Mouse (Mus musculus): Measurements from ENCODE around the gene Tmem252. TPM values are rescaled to one million over a fixed set of nuclear protein-coding genes. Genes with fewer than 3 reads are reported as not detected.
"Not testable (repeated sequence)": the region's sequence is repeated elsewhere in the genome, so short reads cannot be mapped to it uniquely, and the experiment has no call there.

Tmem252 gene
- polyA plus RNA-seq, 1 experiment = not detected

DNA sequence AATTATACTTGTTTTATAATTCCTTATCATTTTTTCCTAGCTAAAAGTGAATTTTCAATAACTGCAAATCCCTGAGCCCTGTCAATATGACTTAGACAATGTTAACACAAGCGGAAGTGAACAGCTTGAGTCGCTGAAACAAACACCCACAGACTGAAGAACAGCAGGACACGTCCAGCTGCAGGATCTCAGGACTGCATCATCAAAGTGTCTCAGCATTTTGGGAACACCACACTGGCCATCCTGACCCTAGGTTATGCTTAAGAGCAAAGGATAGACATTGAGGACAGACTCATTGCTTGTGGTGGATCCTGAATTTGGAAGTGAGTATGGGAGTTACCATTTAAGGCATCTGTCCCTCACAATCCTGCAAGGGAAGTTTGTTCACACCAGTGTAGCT is 25.4 kb downstream of the Tmem252 start:
- no peak overlapping the region for H3K27ac ChIP-seq (ENCODE audit: insufficient read depth, low read length)
- no peak overlapping the region for H3K4me3 ChIP-seq (ENCODE audit: insufficient read depth, low read length)
- H3K4me1 ChIP-seq (ENCODE audit: control insufficient read depth, insufficient read depth, low read length) = no peaks in the 10 kb centered on the region
- TF ChIP-seq POLR2A (IDR thresholded peaks at IDR 0.05; ENCODE audit: low read depth, low read length) = no peak
- TF ChIP-seq CTCF (IDR thresholded peaks at IDR 0.05; ENCODE audit: borderline replicate concordance, insufficient read depth, low read length) = no peak

DNA sequence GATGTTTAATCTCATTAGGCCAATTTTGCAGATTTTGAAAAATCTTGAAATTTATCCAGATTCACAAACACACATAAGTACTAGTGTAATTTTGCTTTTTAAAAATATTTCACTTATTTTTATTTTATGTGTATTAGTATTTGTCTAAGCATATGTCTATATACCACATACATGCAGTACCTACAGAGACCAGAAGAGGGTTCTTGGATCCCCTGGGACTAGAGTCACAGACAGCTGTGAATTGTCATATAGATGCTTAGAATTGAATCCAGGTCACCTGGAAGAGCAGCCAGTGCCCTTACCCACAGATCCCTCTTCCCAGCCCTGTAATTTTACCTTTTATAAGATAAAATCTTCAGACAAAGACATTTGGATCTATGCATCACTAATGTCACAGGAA is 26.1 kb downstream of the Tmem252 start:
- TF ChIP-seq POLR2A (IDR thresholded peaks at IDR 0.05; ENCODE audit: low read depth, low read length) (no peak), CTCF (IDR thresholded peaks at IDR 0.05; ENCODE audit: borderline replicate concordance, insufficient read depth, low read length) (no peak)
- Histone ChIP-seq H3K4me1 (ENCODE audit: control insufficient read depth, insufficient read depth, low read length) (no peaks in the 10 kb centered on the region), H3K27ac (ENCODE audit: insufficient read depth, low read length) (no peak overlapping the region), H3K4me3 (ENCODE audit: insufficient read depth, low read length) (no peak overlapping the region)

DNA sequence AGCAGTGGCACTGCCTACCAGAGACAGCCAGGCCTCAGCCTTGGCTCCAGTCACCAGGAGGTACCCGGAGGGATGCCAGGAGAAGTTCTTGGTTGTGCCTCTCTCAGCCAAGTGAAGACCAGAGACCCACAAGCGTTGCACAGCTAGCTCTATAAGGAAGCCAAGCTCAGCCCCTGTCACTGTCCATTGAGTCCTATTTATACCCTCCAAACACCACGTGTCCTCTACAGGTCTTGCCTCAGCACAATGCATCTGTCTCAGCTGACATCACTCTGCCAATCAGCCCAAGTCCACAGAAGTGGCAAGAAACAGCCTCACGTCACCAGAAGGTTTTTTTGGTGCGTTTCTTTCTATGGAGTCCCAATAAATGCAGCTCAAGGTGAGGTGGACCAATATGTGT is 26.9 kb downstream of the Tmem252 start:
- Histone ChIP-seq H3K4me3 (ENCODE audit: insufficient read depth, low read length) (no peak overlapping the region), H3K27ac (ENCODE audit: insufficient read depth, low read length) (no peak overlapping the region), H3K4me1 (ENCODE audit: control insufficient read depth, insufficient read depth, low read length) (no peaks in the 10 kb centered on the region)
- TF ChIP-seq POLR2A (IDR thresholded peaks at IDR 0.05; ENCODE audit: low read depth, low read length) = no peak
- no peak for TF ChIP-seq CTCF (IDR thresholded peaks at IDR 0.05; ENCODE audit: borderline replicate concordance, insufficient read depth, low read length)

DNA sequence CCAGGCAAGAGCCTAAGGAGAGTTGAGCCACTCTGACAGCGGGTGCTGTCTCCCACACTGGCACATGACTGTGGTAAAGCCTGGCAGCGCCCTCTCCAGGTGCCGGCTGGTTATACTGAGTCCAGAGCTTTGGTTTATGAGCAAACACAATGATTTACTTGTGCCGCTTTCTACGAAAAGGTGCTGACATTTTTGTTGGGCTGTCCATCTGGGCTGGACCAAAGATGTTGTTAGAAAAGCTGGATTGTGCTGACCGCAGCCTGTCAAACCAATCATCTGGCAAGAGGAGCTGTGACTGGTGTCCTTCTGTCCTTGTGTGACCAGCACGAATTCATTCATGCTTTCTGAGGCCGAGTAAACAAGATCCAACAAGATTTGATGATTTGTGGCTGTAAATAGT is 27.9 kb downstream of the Tmem252 start:
- TF ChIP-seq CTCF (IDR thresholded peaks at IDR 0.05; ENCODE audit: borderline replicate concordance, insufficient read depth, low read length) = no peak
- TF ChIP-seq POLR2A (IDR thresholded peaks at IDR 0.05; ENCODE audit: low read depth, low read length) = no peak
- Histone ChIP-seq H3K4me3 (ENCODE audit: insufficient read depth, low read length) (no peak overlapping the region), H3K27ac (ENCODE audit: insufficient read depth, low read length) (no peak overlapping the region), H3K4me1 (ENCODE audit: control insufficient read depth, insufficient read depth, low read length) (no peaks in the 10 kb centered on the region)

DNA sequence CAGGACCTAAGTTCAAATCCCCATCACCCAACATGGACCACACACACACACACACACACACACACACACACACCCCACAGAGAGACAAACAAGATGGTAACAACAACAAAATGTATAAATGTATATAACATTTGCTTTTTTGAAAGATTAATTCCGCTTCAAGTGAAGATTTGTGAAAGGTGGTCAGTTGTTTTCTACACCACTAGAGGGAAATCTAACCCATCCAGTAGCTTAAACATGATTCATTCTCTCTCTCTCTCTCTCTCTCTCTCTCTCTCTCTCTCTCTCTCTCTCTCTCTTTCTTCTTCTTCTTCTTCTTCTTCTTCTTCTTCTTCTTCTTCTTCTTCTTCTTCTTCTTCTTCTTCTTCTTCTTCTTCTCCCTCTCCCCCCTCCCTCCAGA is 29.4 kb downstream of the Tmem252 start:
- H3K4me1 ChIP-seq (ENCODE audit: control insufficient read depth, insufficient read depth, low read length); H3K27ac ChIP-seq (ENCODE audit: insufficient read depth, low read length); H3K4me3 ChIP-seq (ENCODE audit: insufficient read depth, low read length): not testable (repeated sequence)

DNA sequence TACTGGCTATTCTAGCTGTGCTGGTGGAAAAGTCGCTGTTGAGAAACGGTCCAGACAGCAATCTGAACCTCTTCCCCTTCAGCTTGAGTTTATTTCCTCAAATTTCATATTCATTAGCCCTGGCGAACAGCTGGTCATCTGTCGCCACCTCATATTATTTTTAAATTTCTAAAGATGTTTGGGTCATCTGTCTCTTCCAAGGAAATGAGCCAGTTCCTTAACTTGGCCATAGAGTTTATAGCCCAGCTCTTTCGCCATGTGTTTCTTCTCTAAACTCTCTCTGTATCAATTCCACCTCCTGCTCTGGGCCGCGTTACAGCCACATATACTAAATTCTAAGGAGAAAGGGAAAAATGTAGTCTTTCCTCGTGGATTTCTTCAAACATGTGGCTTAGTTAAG is 29.9 kb downstream of the Tmem252 start:
- no peak overlapping the region for H3K4me3 ChIP-seq (ENCODE audit: insufficient read depth, low read length)
- no peak for TF ChIP-seq POLR2A (IDR thresholded peaks at IDR 0.05; ENCODE audit: low read depth, low read length)
- TF ChIP-seq CTCF (IDR thresholded peaks at IDR 0.05; ENCODE audit: borderline replicate concordance, insufficient read depth, low read length) = no peak
- H3K27ac ChIP-seq (ENCODE audit: insufficient read depth, low read length) = no peak overlapping the region
- H3K4me1 ChIP-seq (ENCODE audit: control insufficient read depth, insufficient read depth, low read length) = peaks cover 11% of the 10 kb centered on the region

DNA sequence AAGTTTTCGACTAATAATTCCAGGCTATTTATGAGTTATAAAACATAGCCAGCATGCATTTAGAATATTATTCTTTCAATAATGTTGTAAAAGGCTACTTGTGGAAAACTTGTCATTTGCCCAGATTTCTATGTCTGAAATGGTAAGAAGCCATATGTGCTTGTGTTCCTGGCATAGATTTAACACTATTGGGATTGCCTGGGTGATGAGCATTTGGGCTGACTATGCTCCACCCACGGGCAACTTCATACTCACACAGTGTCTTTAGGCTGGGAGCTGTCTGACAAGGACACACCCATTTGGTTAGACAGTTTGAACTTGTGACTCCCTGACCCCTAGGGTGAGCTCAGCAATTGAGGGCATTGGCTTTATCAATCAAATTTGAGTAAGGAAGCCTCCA is 30.5 kb downstream of the Tmem252 start:
- Histone ChIP-seq H3K4me1 (ENCODE audit: control insufficient read depth, insufficient read depth, low read length) (peaks cover 11% of the 10 kb centered on the region), H3K4me3 (ENCODE audit: insufficient read depth, low read length) (no peak overlapping the region), H3K27ac (ENCODE audit: insufficient read depth, low read length) (no peak overlapping the region)
- TF ChIP-seq CTCF (IDR thresholded peaks at IDR 0.05; ENCODE audit: borderline replicate concordance, insufficient read depth, low read length) = no peak
- no peak for TF ChIP-seq POLR2A (IDR thresholded peaks at IDR 0.05; ENCODE audit: low read depth, low read length)

DNA sequence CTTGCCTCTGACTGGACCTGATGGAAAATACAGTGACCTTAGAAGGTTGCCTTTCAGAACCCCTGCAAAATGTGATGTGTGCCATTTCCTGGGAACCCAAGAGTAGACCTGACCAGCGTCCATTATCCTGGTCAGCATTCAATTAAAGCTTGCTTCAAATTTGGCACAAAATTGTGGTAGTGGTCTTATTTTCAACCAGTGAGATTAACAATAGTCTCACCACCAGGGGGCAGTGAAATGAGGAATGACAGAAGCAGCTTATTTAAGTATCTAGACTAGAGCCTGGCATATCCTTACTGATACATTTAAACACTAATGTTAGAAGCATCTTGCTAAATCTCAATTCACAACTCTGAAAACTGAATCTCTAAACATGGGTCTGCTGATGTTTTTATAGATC is 31.6 kb downstream of the Tmem252 start:
- peaks cover 11% of the 10 kb centered on the region for H3K4me1 ChIP-seq (ENCODE audit: control insufficient read depth, insufficient read depth, low read length)
- TF ChIP-seq POLR2A (IDR thresholded peaks at IDR 0.05; ENCODE audit: low read depth, low read length) (no peak), CTCF (IDR thresholded peaks at IDR 0.05; ENCODE audit: borderline replicate concordance, insufficient read depth, low read length) (no peak)
- no peak overlapping the region for H3K27ac ChIP-seq (ENCODE audit: insufficient read depth, low read length)
- H3K4me3 ChIP-seq (ENCODE audit: insufficient read depth, low read length) = no peak overlapping the region

DNA sequence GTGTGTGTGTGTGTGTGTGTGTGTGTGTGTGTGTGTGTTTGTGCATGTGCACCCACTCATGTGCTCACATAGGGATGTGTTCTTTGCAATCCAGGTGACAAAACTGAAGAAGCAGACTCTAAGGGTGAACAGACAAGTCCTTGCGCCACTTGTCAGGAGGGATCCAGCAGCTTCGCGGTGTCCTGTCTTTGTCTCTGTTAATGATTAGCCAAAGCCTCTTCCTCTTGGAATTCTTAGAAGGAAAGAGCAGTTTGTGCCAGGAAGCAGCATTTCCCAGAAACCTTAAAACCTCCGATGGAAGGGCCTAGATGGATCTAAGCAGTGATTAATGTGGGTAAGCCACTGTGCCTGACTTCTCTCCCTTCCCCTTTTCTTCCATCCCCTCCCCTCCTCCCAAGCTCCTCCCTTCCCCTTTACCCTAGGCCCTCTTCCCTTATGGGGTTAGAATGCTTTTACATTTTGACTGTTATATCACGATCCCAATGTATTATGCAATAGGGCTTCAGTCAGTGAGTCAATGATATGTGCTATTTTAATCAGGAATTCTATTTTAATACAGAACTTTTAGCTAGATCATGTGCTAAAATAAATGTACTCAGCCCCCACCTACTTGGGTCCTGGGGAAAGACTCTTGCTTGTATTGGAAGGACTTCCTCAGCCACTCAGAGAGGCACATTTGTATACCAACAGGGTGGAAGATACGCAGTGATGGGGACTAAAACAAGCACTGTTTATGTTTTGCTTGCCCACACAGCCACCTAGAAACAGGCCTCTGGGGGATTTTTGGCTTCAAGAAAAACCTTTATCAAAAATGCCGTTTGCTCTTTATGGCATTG is 33.5 kb downstream of the Tmem252 start:
- H3K27ac ChIP-seq (ENCODE audit: insufficient read depth, low read length) = peak overlapping the region; percentile 44; the same call in 1 of the 2 replicates
- H3K4me3 ChIP-seq (ENCODE audit: insufficient read depth, low read length) = no peak overlapping the region
- peaks cover 11% of the 10 kb centered on the region for H3K4me1 ChIP-seq (ENCODE audit: control insufficient read depth, insufficient read depth, low read length)
- TF ChIP-seq CTCF (IDR thresholded peaks at IDR 0.05; ENCODE audit: borderline replicate concordance, insufficient read depth, low read length) (no peak), POLR2A (IDR thresholded peaks at IDR 0.05; ENCODE audit: low read depth, low read length) (no peak)

DNA sequence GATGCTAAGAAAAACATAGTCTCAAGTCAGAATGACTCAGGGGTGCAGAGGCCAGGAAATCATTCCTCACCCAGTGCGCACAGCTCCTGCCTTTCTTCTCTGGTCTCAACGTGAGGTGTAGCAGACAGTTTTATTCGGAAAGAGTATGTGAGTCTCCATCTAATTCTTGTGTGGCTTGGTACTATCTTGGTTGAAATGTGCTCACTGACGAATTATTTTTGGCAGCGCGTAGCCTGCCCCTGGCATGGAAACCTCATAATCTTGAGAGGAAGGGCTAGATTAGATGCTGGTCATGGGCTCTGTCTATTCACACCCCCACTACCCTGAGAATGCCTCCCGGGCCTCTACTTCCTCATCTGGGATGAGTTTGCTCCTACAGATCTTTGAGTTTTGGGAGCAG is 34.2 kb downstream of the Tmem252 start:
- Histone ChIP-seq H3K27ac (ENCODE audit: insufficient read depth, low read length) (peak overlapping the region; percentile 9; the same call in 1 of the 2 replicates), H3K4me3 (ENCODE audit: insufficient read depth, low read length) (no peak overlapping the region), H3K4me1 (ENCODE audit: control insufficient read depth, insufficient read depth, low read length) (peaks cover 11% of the 10 kb centered on the region)
- TF ChIP-seq CTCF (IDR thresholded peaks at IDR 0.05; ENCODE audit: borderline replicate concordance, insufficient read depth, low read length) (no peak), POLR2A (IDR thresholded peaks at IDR 0.05; ENCODE audit: low read depth, low read length) (no peak)

Measured in embryonic fibroblast, embryonic 13.5 days (primary cell).